Mouse (Mus musculus): ENCODE measurements around the gene Rpl15. TPM values are rescaled to one million over a fixed set of nuclear protein-coding genes. Genes with fewer than 3 reads are reported as not detected.
"Not testable (repeated sequence)": the region's sequence is repeated elsewhere in the genome, so short reads cannot be mapped to it uniquely, and the experiment has no call there.

The Rpl15 gene
- polyA plus RNA-seq, 1 experiment = 357 TPM

GRCm38 (mm10) chr14:18237381-18237780, 33.8 kb downstream of the Rpl15 start:
- no peak overlapping the region; the same call in 1 of the 2 replicates for H3K4me3 ChIP-seq (ENCODE audit: insufficient read depth, low read depth, low read length)
- WGBS = 48% methylated on average over 4 of the region's 4 CpGs
- H3K4me1 ChIP-seq (ENCODE audit: control insufficient read depth, insufficient read depth, low read length) = peaks cover 26% of the 10 kb centered on the region
- TF ChIP-seq CTCF (conservative IDR thresholded peaks at IDR 0.05; ENCODE audit: insufficient read depth, insufficient read length, low read depth, low read length) = no peak
- H3K27ac ChIP-seq (ENCODE audit: insufficient read depth, low read depth, low read length) = peak overlapping the region; percentile 100; the same call in 1 of the 2 replicates
- H3K27me3 ChIP-seq (replicated peaks; ENCODE audit: control insufficient read depth, insufficient read depth, low read length) = no peaks in the 10 kb centered on the region
- H3K36me3 ChIP-seq (ENCODE audit: control insufficient read depth, insufficient read depth, low read length) = no peaks in the 10 kb centered on the region
- no peak for DNase-seq

- Histone ChIP-seq H3K27ac (ENCODE audit: insufficient read depth, low read depth, low read length) (0 out of 2 replicates have a peak overlapping the region, but pooled peaks have one; percentile 19), H3K4me1 (ENCODE audit: control insufficient read depth, insufficient read depth, low read length) (peaks cover 29% of the 10 kb centered on the region)
- not testable (repeated sequence) for H3K36me3 ChIP-seq (ENCODE audit: control insufficient read depth, insufficient read depth, low read length); DNase-seq; H3K4me3 ChIP-seq (ENCODE audit: insufficient read depth, low read depth, low read length); H3K27me3 ChIP-seq (replicated peaks; ENCODE audit: control insufficient read depth, insufficient read depth, low read length)
- WGBS = 43% methylated on average over 2 of the region's 2 CpGs
Measured at GRCm38 (mm10) chr14:18236496-18237235, 34.5 kb downstream of the Rpl15 start.

DNA sequence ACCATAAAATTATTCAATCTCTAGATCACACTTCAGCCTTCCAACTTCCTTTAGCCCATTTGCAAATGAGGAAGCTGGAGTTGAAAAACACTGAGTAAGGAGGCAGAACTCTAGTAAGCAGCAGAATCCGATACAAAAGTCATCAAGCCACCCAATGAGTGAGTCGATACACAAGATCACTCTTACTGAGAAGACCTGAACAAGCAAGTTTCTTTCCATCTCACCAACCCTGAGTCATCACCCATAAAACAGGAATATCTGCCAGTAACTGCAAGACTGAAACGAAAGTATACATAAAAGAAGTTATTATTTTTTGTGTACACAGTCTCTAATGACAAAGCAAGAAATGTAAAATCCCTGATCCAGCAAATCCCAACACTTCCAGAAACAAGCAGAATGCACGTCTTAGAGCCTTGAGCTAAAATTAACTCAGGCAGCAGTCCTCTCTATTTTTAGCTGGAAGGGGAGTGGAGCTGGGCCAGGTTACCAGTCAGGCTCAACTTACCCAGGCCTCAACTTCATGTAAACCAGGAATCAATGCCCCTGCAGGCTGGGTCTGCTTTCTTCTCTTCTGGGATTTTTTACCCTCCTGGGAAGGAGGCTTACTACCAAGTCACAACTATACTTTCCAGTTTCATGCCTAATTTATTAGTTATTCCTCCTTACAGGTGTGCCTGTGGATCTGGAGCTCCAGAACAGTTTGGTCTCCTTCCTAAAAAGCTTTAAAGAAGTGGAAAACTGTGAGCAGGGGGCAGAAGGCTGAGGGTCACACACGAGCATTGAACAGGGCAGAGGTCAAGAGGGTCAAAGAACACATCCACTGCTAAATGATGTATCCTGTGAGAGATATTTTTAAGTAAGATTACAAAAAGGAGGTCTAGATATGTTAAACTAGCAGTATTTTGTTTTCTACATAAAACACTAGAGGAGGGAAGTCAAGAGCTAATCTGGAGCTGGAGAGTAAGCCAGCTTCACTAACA, 36.9 kb downstream of the Rpl15 start:
- no peak overlapping the region for H3K4me3 ChIP-seq (ENCODE audit: insufficient read depth, low read depth, low read length)
- H3K27ac ChIP-seq (ENCODE audit: insufficient read depth, low read depth, low read length) = peak overlapping the region; percentile 86
- no peaks in the 10 kb centered on the region for H3K27me3 ChIP-seq (replicated peaks; ENCODE audit: control insufficient read depth, insufficient read depth, low read length)
- peaks cover 26% of the 10 kb centered on the region for H3K4me1 ChIP-seq (ENCODE audit: control insufficient read depth, insufficient read depth, low read length)
- H3K36me3 ChIP-seq (ENCODE audit: control insufficient read depth, insufficient read depth, low read length) = no peaks in the 10 kb centered on the region
- WGBS = 14% methylated on average over 5 of the region's 5 CpGs
- no peak for TF ChIP-seq CTCF (conservative IDR thresholded peaks at IDR 0.05; ENCODE audit: insufficient read depth, insufficient read length, low read depth, low read length)
- TF ChIP-seq POLR2A (IDR thresholded peaks at IDR 0.05; ENCODE audit: low read depth, low read length) = no peak
- DNase-seq = peak; percentile 43

DNA sequence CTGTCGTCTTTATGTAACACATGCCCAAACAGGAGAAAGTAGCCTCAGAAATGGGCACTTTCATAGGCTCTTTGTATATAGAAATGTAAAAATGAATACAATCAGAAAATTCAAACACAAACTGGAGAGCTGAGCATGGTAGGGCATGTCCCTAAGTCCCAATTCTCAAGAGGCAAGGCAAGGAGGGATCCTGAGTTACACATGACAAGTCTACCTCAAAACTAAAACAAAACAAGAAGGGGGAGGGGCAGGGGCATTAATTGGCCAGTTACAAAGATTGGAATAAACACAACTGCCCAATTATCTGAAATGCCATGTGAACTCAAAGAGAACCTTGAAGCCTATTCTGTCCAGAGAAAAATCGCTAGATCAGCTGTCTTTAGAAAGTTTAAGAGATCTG, 38.1 kb downstream of the Rpl15 start:
- 68% methylated on average over 2 of the region's 2 CpGs for WGBS
- DNase-seq = peak; percentile 39
- H3K27ac ChIP-seq (ENCODE audit: insufficient read depth, low read depth, low read length) = no peak overlapping the region

GRCm38 (mm10) chr14:18231866-18232265, 39.3 kb downstream of the Rpl15 start:
- DNase-seq = peak; percentile 63
- H3K4me3 ChIP-seq (ENCODE audit: insufficient read depth, low read depth, low read length); H3K27me3 ChIP-seq (replicated peaks; ENCODE audit: control insufficient read depth, insufficient read depth, low read length); H3K36me3 ChIP-seq (ENCODE audit: control insufficient read depth, insufficient read depth, low read length); H3K27ac ChIP-seq (ENCODE audit: insufficient read depth, low read depth, low read length): not testable (repeated sequence)
- WGBS = 74% methylated on average over 8 of the region's 8 CpGs
- peaks cover 23% of the 10 kb centered on the region for H3K4me1 ChIP-seq (ENCODE audit: control insufficient read depth, insufficient read depth, low read length)

More for the DNA sequence above, 38.1 kb downstream of the Rpl15 start:
- Histone ChIP-seq H3K4me3 (ENCODE audit: insufficient read depth, low read depth, low read length) (no peak overlapping the region), H3K27me3 (replicated peaks; ENCODE audit: control insufficient read depth, insufficient read depth, low read length) (no peaks in the 10 kb centered on the region), H3K36me3 (ENCODE audit: control insufficient read depth, insufficient read depth, low read length) (no peaks in the 10 kb centered on the region), H3K4me1 (ENCODE audit: control insufficient read depth, insufficient read depth, low read length) (peaks cover 26% of the 10 kb centered on the region)
- TF ChIP-seq CTCF (conservative IDR thresholded peaks at IDR 0.05; ENCODE audit: insufficient read depth, insufficient read length, low read depth, low read length) (no peak), POLR2A (IDR thresholded peaks at IDR 0.05; ENCODE audit: low read depth, low read length) (no peak)

- WGBS = 77% methylated on average over 10 of the region's 10 CpGs
- peaks cover 21% of the 10 kb centered on the region for H3K4me1 ChIP-seq (ENCODE audit: control insufficient read depth, insufficient read depth, low read length)
- not testable (repeated sequence) for H3K27me3 ChIP-seq (replicated peaks; ENCODE audit: control insufficient read depth, insufficient read depth, low read length); H3K36me3 ChIP-seq (ENCODE audit: control insufficient read depth, insufficient read depth, low read length); H3K4me3 ChIP-seq (ENCODE audit: insufficient read depth, low read depth, low read length); H3K27ac ChIP-seq (ENCODE audit: insufficient read depth, low read depth, low read length)
- DNase-seq = peak; percentile 72
Measured at GRCm38 (mm10) chr14:18229751-18230150, 41.4 kb downstream of the Rpl15 start.

DNA sequence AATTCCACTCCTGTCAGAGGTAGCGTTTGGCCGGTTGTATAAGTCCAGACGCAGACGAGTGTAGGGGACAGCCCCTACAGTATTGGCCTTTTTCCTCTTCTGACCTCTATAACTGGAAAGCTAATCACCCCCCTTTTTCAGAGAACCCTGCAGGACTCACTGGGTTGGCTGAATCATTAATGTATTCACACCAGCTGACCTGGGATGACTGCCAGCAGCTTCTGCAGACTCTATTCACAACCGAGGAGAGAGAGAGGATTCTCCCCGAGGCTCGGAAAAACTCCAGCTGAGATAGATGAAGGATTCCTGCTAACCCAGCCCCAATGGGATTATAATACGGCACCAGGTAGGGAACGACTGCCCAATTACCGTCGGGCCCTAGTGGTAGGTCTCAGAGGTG, 45.0 kb downstream of the Rpl15 start:
- not testable (repeated sequence) for H3K4me3 ChIP-seq (ENCODE audit: insufficient read depth, low read depth, low read length); H3K36me3 ChIP-seq (ENCODE audit: control insufficient read depth, insufficient read depth, low read length); H3K4me1 ChIP-seq (ENCODE audit: control insufficient read depth, insufficient read depth, low read length); H3K27me3 ChIP-seq (replicated peaks; ENCODE audit: control insufficient read depth, insufficient read depth, low read length)
- peak; percentile 73 for DNase-seq
- 0 out of 2 replicates have a peak overlapping the region, but pooled peaks have one; percentile 11 for H3K27ac ChIP-seq (ENCODE audit: insufficient read depth, low read depth, low read length)
- 47% methylated on average over 11 of the region's 11 CpGs for WGBS

GRCm38 (mm10) chr14:18225431-18225830, 45.8 kb downstream of the Rpl15 start:
- H3K27me3 ChIP-seq (replicated peaks; ENCODE audit: control insufficient read depth, insufficient read depth, low read length); H3K27ac ChIP-seq (ENCODE audit: insufficient read depth, low read depth, low read length); H3K4me3 ChIP-seq (ENCODE audit: insufficient read depth, low read depth, low read length); H3K36me3 ChIP-seq (ENCODE audit: control insufficient read depth, insufficient read depth, low read length); DNase-seq; H3K4me1 ChIP-seq (ENCODE audit: control insufficient read depth, insufficient read depth, low read length): not testable (repeated sequence)
- 94% methylated on average over 11 of the region's 11 CpGs for WGBS

All from kidney, adult 2 months (tissue).